Comparison of ENCODE assay signal across 8 mouse cellular contexts in the genomic region with DNA sequence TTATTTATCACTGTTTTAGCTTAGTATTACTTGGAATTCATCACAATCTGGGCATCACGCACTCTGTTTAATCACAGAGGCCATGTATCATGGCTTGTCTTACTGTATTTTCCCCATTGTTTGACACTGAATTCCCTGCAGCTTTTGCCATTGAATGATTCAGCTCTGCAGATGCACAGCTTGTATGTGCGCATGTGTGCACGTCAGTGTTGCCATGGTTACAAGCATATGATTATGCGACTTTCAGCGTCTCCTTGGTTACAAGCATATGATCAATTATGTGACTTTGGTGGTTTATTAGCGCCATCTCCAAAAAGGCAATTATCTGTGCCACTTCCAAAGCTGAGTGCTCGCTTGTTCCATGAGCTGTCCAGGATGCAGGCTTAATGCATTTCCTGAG. TPM values are rescaled to one million over a fixed set of nuclear protein-coding genes. Genes with fewer than 3 reads are reported as not detected.
DNase-seq lines count a peak whose midpoint lies in the region; ATAC-seq and TF ChIP-seq lines count a peak whose summit lies in the region.

No protein-coding gene starts in this region.

- 22% methylated on average over 7 of the region's 7 CpGs for WGBS in forebrain, embryonic 13.5 days
- 76% methylated on average over 7 of the region's 7 CpGs for WGBS in heart, embryonic 11.5 days (ENCODE audit: insufficient replicate concordance)
- 72% methylated on average over 7 of the region's 7 CpGs for WGBS in lung, adult 2 months

- no peak for TF ChIP-seq CTCF in brain, embryonic 14.5 days (IDR thresholded peaks at IDR 0.05; ENCODE audit: borderline replicate concordance, extremely low read depth, insufficient read depth, insufficient read length)
- TF ChIP-seq CTCF in lung, adult 2 months (IDR thresholded peaks at IDR 0.05; ENCODE audit: insufficient read depth, low read length) = no peak

- H3K27me3 ChIP-seq in forebrain, embryonic 13.5 days = no peaks in the 10 kb centered on the region
- no peaks in the 10 kb centered on the region for H3K27me3 ChIP-seq in heart, embryonic 11.5 days (ENCODE audit: control insufficient read depth, insufficient read depth, low read length)

- peak overlapping the region; percentile 50 for H3K9ac ChIP-seq in forebrain, embryonic 13.5 days
- H3K9ac ChIP-seq in heart, embryonic 11.5 days (ENCODE audit: low read depth, low read length) = no peak overlapping the region

- H3K36me3 ChIP-seq in forebrain, embryonic 13.5 days (ENCODE audit: poor library complexity, severe bottlenecking) = peaks cover 58% of the 10 kb centered on the region
- H3K36me3 ChIP-seq in heart, embryonic 11.5 days (ENCODE audit: control insufficient read depth, insufficient read depth, low read length) = peaks cover 13% of the 10 kb centered on the region

- H3K4me1 ChIP-seq in forebrain, embryonic 13.5 days = peaks cover 14% of the 10 kb centered on the region
- no peaks in the 10 kb centered on the region for H3K4me1 ChIP-seq in heart, embryonic 11.5 days (ENCODE audit: control insufficient read depth, insufficient read depth, low read length)
- no peaks in the 10 kb centered on the region for H3K4me1 ChIP-seq in lung, adult 2 months (ENCODE audit: control insufficient read depth, insufficient read depth, low read length)

- peak overlapping the region; percentile 68 for H3K27ac ChIP-seq in forebrain, embryonic 13.5 days
- H3K27ac ChIP-seq in heart, embryonic 11.5 days (ENCODE audit: low read depth, low read length) = no peak overlapping the region

- H3K4me3 ChIP-seq in forebrain, embryonic 13.5 days = peak overlapping the region; percentile 47
- no peak overlapping the region for H3K4me3 ChIP-seq in heart, embryonic 11.5 days (ENCODE audit: low read depth, low read length)
- H3K4me3 ChIP-seq in lung, adult 2 months (replicated peaks; ENCODE audit: extremely low read depth, low read depth, low read length) = no peak overlapping the region

- no peak for TF ChIP-seq POLR2A in brain, embryonic 14.5 days (IDR thresholded peaks at IDR 0.05; ENCODE audit: borderline replicate concordance, extremely low read depth, insufficient read depth, insufficient read length, poor library complexity, severe bottlenecking)
- TF ChIP-seq POLR2A in lung, adult 2 months (IDR thresholded peaks at IDR 0.05; ENCODE audit: borderline replicate concordance, extremely low read depth, low read depth, low read length) = no peak

- peaks cover 17% of the 10 kb centered on the region for H3K9me3 ChIP-seq in forebrain, embryonic 13.5 days (replicated peaks)
- peaks cover 4% of the 10 kb centered on the region for H3K9me3 ChIP-seq in heart, embryonic 11.5 days (replicated peaks; ENCODE audit: control insufficient read depth, low read length)

- peak; percentile 77 for ATAC-seq in forebrain, embryonic 13.5 days
- ATAC-seq in heart, embryonic 11.5 days (replicated peaks; ENCODE audit: insufficient number of reproducible peaks, low FRiP score, low TSS enrichment) = no peak

- H3K4me2 ChIP-seq in forebrain, embryonic 13.5 days = peak overlapping the region; percentile 61
- H3K4me2 ChIP-seq in heart, embryonic 11.5 days = no peak overlapping the region

- peak; percentile 95 for DNase-seq in brain, embryonic 14.5 days (ENCODE audit: low read depth)
- peak; percentile 93 for DNase-seq in layer of hippocampus, adult 9-11 months
- DNase-seq in neural tube, embryonic 10.5 days (ENCODE audit: extremely low spot score, low spot score) = peak; percentile 24
- DNase-seq in kidney, adult 9 months = no peak
- DNase-seq in lung, adult 2 months = no peak
- no peak for DNase-seq in testis, postnatal 10 days (ENCODE audit: low spot score)

RNA-seq across cellular contexts. Expression of a gene that starts 49.5 kb away (rescaled TPM):
- 39.0 and 45.2 TPM in 2 replicates for polyA plus RNA-seq in brain, embryonic 14.5 days (2012; rRNA removed)
- polyA plus RNA-seq in forebrain, embryonic 13.5 days (2015; fragmentation: Nextera tagmentation; extraction: Ambion mirVana) = 66.8 and 69.2 TPM in 2 replicates
- polyA plus RNA-seq in heart, embryonic 11.5 days (2014; fragmentation: Nextera tagmentation; extraction: Ambion mirVana) = 43.1 and 43.5 TPM in 2 replicates
- 31.1 and 32.5 TPM in 2 replicates for polyA plus RNA-seq in lung, adult 2 months (2012; rRNA removed)

RNA-seq across cellular contexts. Expression of a gene that starts 53.9 kb away (rescaled TPM):
- polyA plus RNA-seq in brain, embryonic 14.5 days (2012; rRNA removed) = 22.9 and 35.9 TPM in 2 replicates
- 40.1 and 41.9 TPM in 2 replicates for polyA plus RNA-seq in forebrain, embryonic 13.5 days (2015; fragmentation: Nextera tagmentation; extraction: Ambion mirVana)
- polyA plus RNA-seq in heart, embryonic 11.5 days (2014; fragmentation: Nextera tagmentation; extraction: Ambion mirVana) = 36.9 and 39.8 TPM in 2 replicates
- 19.3 and 24.3 TPM in 2 replicates for polyA plus RNA-seq in lung, adult 2 months (2012; rRNA removed)

Comparison
In these comparisons a context has a peak if more than half of its experiments do, and no peak if none do; other contexts are left out.
1. DNase-seq: peak in brain, embryonic 14.5 days (single experiment), layer of hippocampus, adult 9-11 months (single experiment) and neural tube, embryonic 10.5 days (single experiment); none in kidney, adult 9 months (single experiment), lung, adult 2 months (single experiment) and testis, postnatal 10 days (single experiment).